11 mouse cellular contexts compared by ENCODE assay signal in the genomic region with DNA sequence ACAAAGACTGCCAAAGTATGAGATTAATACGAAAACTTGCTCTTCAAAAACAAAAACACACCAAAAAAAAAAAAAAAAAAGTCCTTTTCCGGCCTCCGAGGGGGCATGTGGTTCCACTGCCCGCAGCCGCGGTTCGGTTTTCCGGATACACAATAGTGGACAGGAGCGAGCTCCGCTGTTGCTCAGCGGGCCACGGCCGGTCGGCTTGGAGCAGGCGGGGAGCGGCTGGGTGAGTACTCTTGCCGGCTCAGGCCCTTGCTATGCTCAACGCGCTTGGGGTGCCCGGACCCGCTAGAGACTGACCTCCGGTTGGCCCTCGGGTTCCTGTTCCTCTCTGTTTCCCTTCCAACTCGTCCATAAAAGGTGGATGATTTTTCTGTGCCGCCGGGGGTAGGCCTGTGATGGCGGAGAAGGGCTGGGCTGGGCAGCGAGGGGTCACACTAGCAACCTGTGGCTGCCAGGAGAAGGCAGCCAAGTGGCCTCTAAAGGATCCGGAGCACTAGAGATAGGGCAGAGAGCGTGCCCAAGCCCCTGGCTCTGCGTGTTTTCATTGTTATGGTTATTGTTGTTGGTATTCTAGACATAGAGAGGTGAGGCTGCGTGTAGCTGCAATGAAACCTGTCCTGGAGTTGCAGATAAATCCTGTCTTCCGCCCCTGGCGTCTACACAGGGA. TPM values are rescaled to one million over a fixed set of nuclear protein-coding genes. Genes with fewer than 3 reads are reported as not detected.
DNase-seq lines count a peak whose midpoint lies in the region; ATAC-seq and TF ChIP-seq lines count a peak whose summit lies in the region.
"Had no signal": no experiment of that assay in that cellular context is flagged by ENCODE, and none has a peak within 500 bp of the region (broad histone marks: within the 10 kb centered on the region; RNA-seq: fewer than 3 reads in every experiment).

No protein-coding gene starts in this region.

- peak; percentile 53 for DNase-seq in lung, adult 2 months
- no peak for DNase-seq in lung, postnatal 25 days (ENCODE audit: low spot score)
- peak; percentile 32 for DNase-seq in liver, postnatal 0 days
- DNase-seq in stomach, postnatal 0 days (ENCODE audit: low spot score): no peak
- no peak for DNase-seq in right cerebral cortex, adult 2 months (ENCODE audit: low spot score in 2 of 2)
- DNase-seq in testis, postnatal 10 days (ENCODE audit: low spot score): no peak

- peak overlapping the region; percentile 64 for H3K4me3 ChIP-seq in lung, adult 2 months (replicated peaks; ENCODE audit: extremely low read depth, low read depth, low read length)
- H3K4me3 ChIP-seq in intestine, embryonic 16.5 days (ENCODE audit: low read length): peak overlapping the region; percentile 49
- H3K4me3 ChIP-seq in liver, postnatal 0 days (ENCODE audit: low read depth, low read length): peak overlapping the region; percentile 28
- H3K4me3 ChIP-seq in stomach, postnatal 0 days (ENCODE audit: low read depth, low read length): peak overlapping the region; percentile 43
- H3K4me3 ChIP-seq: embryonic facial prominence, embryonic 15.5 days; myocyte had no signal

- no peak for ATAC-seq in intestine, embryonic 16.5 days
- no peak for ATAC-seq in liver, postnatal 0 days
- ATAC-seq in stomach, postnatal 0 days (ENCODE audit: low FRiP score, low TSS enrichment): no peak
- ATAC-seq in granulocyte monocyte progenitor cell, adult 5-6 weeks (replicated peaks; ENCODE audit: poor library complexity, severe bottlenecking): no peak; the same call in 1 of the 2 replicates

- H3K9me3 ChIP-seq in intestine, embryonic 16.5 days (ENCODE audit: control insufficient read depth, low read length): no peaks in the 10 kb centered on the region
- no peaks in the 10 kb centered on the region for H3K9me3 ChIP-seq in liver, postnatal 0 days (ENCODE audit: low read length)
- H3K9me3 ChIP-seq in stomach, postnatal 0 days (ENCODE audit: control insufficient read depth, low read length): no peaks in the 10 kb centered on the region
- H3K9me3 ChIP-seq: embryonic facial prominence, embryonic 15.5 days had no signal

- peak; percentile 46; the same call in 1 of the 2 replicates for TF ChIP-seq POLR2A in lung, adult 2 months (IDR thresholded peaks at IDR 0.05; ENCODE audit: borderline replicate concordance, extremely low read depth, low read depth, low read length)

- peak overlapping the region; percentile 93 for H3K27ac ChIP-seq in intestine, embryonic 16.5 days (ENCODE audit: low read length)
- peak overlapping the region; percentile 64 for H3K27ac ChIP-seq in liver, postnatal 0 days (ENCODE audit: low read depth)
- peak overlapping the region; percentile 89 for H3K27ac ChIP-seq in stomach, postnatal 0 days (replicated peaks)
- H3K27ac ChIP-seq: embryonic facial prominence, embryonic 15.5 days had no signal

- 3% methylated on average over 34 of the region's 34 CpGs for WGBS in lung, adult 2 months
- WGBS in intestine, embryonic 16.5 days: 14% methylated on average over 34 of the region's 34 CpGs
- WGBS in liver, postnatal 0 days (ENCODE audit: insufficient replicate concordance): 3% methylated on average over 34 of the region's 34 CpGs
- 9% methylated on average over 34 of the region's 34 CpGs for WGBS in stomach, postnatal 0 days

- TF ChIP-seq EP300 in liver, postnatal 0 days (IDR thresholded peaks at IDR 0.05; ENCODE audit: low read depth): no peak
- no peak for TF ChIP-seq EP300 in stomach, postnatal 0 days (optimal IDR thresholded peaks at IDR 0.05)

- no peaks in the 10 kb centered on the region for H3K27me3 ChIP-seq in intestine, embryonic 16.5 days (replicated peaks; ENCODE audit: control insufficient read depth, insufficient read depth, low read length)
- H3K27me3 ChIP-seq in liver, postnatal 0 days (ENCODE audit: insufficient read depth, low read length): peaks cover 98% of the 10 kb centered on the region
- peaks cover 6% of the 10 kb centered on the region; the same call in 1 of the 2 replicates for H3K27me3 ChIP-seq in stomach, postnatal 0 days (ENCODE audit: control insufficient read depth, insufficient read depth, low read length)

- H3K36me3 ChIP-seq in intestine, embryonic 16.5 days (ENCODE audit: control insufficient read depth, insufficient read depth, low read length): no peaks in the 10 kb centered on the region
- no peaks in the 10 kb centered on the region for H3K36me3 ChIP-seq in liver, postnatal 0 days (replicated peaks; ENCODE audit: insufficient read depth, low read length)
- H3K36me3 ChIP-seq in stomach, postnatal 0 days (ENCODE audit: control insufficient read depth, insufficient read depth, low read length): no peaks in the 10 kb centered on the region
- H3K36me3 ChIP-seq: embryonic facial prominence, embryonic 15.5 days had no signal

- peaks cover 11% of the 10 kb centered on the region; the same call in 1 of the 2 replicates for H3K4me1 ChIP-seq in lung, adult 2 months (ENCODE audit: control insufficient read depth, insufficient read depth, low read length)
- peaks cover 22% of the 10 kb centered on the region for H3K4me1 ChIP-seq in intestine, embryonic 16.5 days (ENCODE audit: control insufficient read depth, insufficient read depth, low read length)
- peaks cover 8% of the 10 kb centered on the region for H3K4me1 ChIP-seq in liver, postnatal 0 days (ENCODE audit: insufficient read depth)
- no peaks in the 10 kb centered on the region for H3K4me1 ChIP-seq in stomach, postnatal 0 days (replicated peaks; ENCODE audit: control insufficient read depth, insufficient read depth)

- H3K4me2 ChIP-seq in intestine, embryonic 16.5 days (ENCODE audit: low read depth, low read length): peak overlapping the region; percentile 79
- peak overlapping the region; percentile 50 for H3K4me2 ChIP-seq in liver, postnatal 0 days (ENCODE audit: low read depth, low read length)
- peak overlapping the region; percentile 73 for H3K4me2 ChIP-seq in stomach, postnatal 0 days (replicated peaks; ENCODE audit: low read depth)
- H3K4me2 ChIP-seq: embryonic facial prominence, embryonic 15.5 days had no signal

- TF ChIP-seq CTCF in lung, adult 2 months (IDR thresholded peaks at IDR 0.05; ENCODE audit: insufficient read depth, low read length): no peak
- TF ChIP-seq CTCF in liver, postnatal 0 days (IDR thresholded peaks at IDR 0.05; ENCODE audit: low read depth): no peak
- TF ChIP-seq CTCF in stomach, postnatal 0 days (IDR thresholded peaks at IDR 0.05; ENCODE audit: low read depth): no peak

- H3K9ac ChIP-seq in intestine, embryonic 16.5 days (ENCODE audit: low read depth, low read length): peak overlapping the region; percentile 78
- no peak overlapping the region for H3K9ac ChIP-seq in liver, postnatal 0 days (replicated peaks)
- H3K9ac ChIP-seq in stomach, postnatal 0 days (ENCODE audit: low read length): peak overlapping the region; percentile 70
- H3K9ac ChIP-seq: embryonic facial prominence, embryonic 15.5 days had no signal

RNA-seq across cellular contexts. Expression of a gene that starts 3.3 kb away (rescaled TPM):
- polyA plus RNA-seq in lung, adult 2 months (2012; rRNA removed): 9.9 and 12.5 TPM in 2 replicates
- 1.8 and 2.0 TPM in 2 replicates for polyA plus RNA-seq in intestine, embryonic 16.5 days (2015; fragmentation: Nextera tagmentation; extraction: Ambion mirVana)
- 0.22 and 0.27 TPM in 2 replicates for polyA plus RNA-seq in liver, postnatal 0 days (2015; fragmentation: Nextera tagmentation; extraction: Ambion mirVana)
- polyA plus RNA-seq in stomach, postnatal 0 days (2015; fragmentation: Nextera tagmentation; extraction: Ambion mirVana): 1.2 and 1.6 TPM in 2 replicates
- 2.6 and 3.8 TPM in 2 replicates for total RNA-seq in granulocyte monocyte progenitor cell, adult 5-6 weeks (2014; fragmentation: Nextera tagmentation)
- 1.9 and 2.3 TPM in 2 replicates for total RNA-seq in granulocyte monocyte progenitor cell, adult 5-6 weeks (2017)
- total RNA-seq: MEL had no signal
- polyA plus RNA-seq: myocyte had no signal

RNA-seq across cellular contexts. Expression of a gene that starts 8.3 kb away (rescaled TPM):
- polyA plus RNA-seq in lung, adult 2 months (2012; rRNA removed): 11.0 and 13.2 TPM in 2 replicates
- polyA plus RNA-seq in intestine, embryonic 16.5 days (2015; fragmentation: Nextera tagmentation; extraction: Ambion mirVana): 1.4 and 1.5 TPM in 2 replicates
- polyA plus RNA-seq in liver, postnatal 0 days (2015; fragmentation: Nextera tagmentation; extraction: Ambion mirVana): 0.19 and 0.26 TPM in 2 replicates
- polyA plus RNA-seq in stomach, postnatal 0 days (2015; fragmentation: Nextera tagmentation; extraction: Ambion mirVana): 0.94 and 0.97 TPM in 2 replicates
- 1.5 and 7.8 TPM in 2 replicates for total RNA-seq in granulocyte monocyte progenitor cell, adult 5-6 weeks (2014; fragmentation: Nextera tagmentation)
- total RNA-seq in granulocyte monocyte progenitor cell, adult 5-6 weeks (2017): 0.05 and 0.56 TPM in 2 replicates
- total RNA-seq: MEL had no signal
- polyA plus RNA-seq: myocyte had no signal

RNA-seq across cellular contexts. Expression of a gene that starts 11.7 kb away (rescaled TPM):
- polyA plus RNA-seq in lung, adult 2 months (2012; rRNA removed): 12.1 and 15.6 TPM in 2 replicates
- polyA plus RNA-seq in intestine, embryonic 16.5 days (2015; fragmentation: Nextera tagmentation; extraction: Ambion mirVana): 26.4 and 28.7 TPM in 2 replicates
- 0.75 and 0.91 TPM in 2 replicates for polyA plus RNA-seq in liver, postnatal 0 days (2015; fragmentation: Nextera tagmentation; extraction: Ambion mirVana)
- 7.5 and 8.2 TPM in 2 replicates for polyA plus RNA-seq in stomach, postnatal 0 days (2015; fragmentation: Nextera tagmentation; extraction: Ambion mirVana)
- not detected in 2 replicates for total RNA-seq in granulocyte monocyte progenitor cell, adult 5-6 weeks (2014; fragmentation: Nextera tagmentation)
- 0.05 TPM in 1 of 2 replicates, not detected in the other for total RNA-seq in granulocyte monocyte progenitor cell, adult 5-6 weeks (2017)
- total RNA-seq: MEL had no signal
- polyA plus RNA-seq: embryonic facial prominence, embryonic 15.5 days; myocyte had no signal

RNA-seq across cellular contexts. Expression of a gene that starts 22.5 kb away (rescaled TPM):
- 8.1 and 8.2 TPM in 2 replicates for polyA plus RNA-seq in lung, adult 2 months (2012; rRNA removed)
- polyA plus RNA-seq in intestine, embryonic 16.5 days (2015; fragmentation: Nextera tagmentation; extraction: Ambion mirVana): 11.1 and 11.3 TPM in 2 replicates
- not detected in 2 replicates for polyA plus RNA-seq in liver, postnatal 0 days (2015; fragmentation: Nextera tagmentation; extraction: Ambion mirVana)
- 6.9 and 7.9 TPM in 2 replicates for polyA plus RNA-seq in stomach, postnatal 0 days (2015; fragmentation: Nextera tagmentation; extraction: Ambion mirVana)
- total RNA-seq in granulocyte monocyte progenitor cell, adult 5-6 weeks (2014; fragmentation: Nextera tagmentation): not detected in 2 replicates
- total RNA-seq in granulocyte monocyte progenitor cell, adult 5-6 weeks (2017): not detected in 2 replicates
- total RNA-seq: MEL had no signal
- polyA plus RNA-seq: embryonic facial prominence, embryonic 15.5 days; myocyte had no signal

RNA-seq across cellular contexts. Expression of a gene that starts 28.4 kb away (rescaled TPM):
- polyA plus RNA-seq in lung, adult 2 months (2012; rRNA removed): 0.52 and 1.1 TPM in 2 replicates
- polyA plus RNA-seq in intestine, embryonic 16.5 days (2015; fragmentation: Nextera tagmentation; extraction: Ambion mirVana): 10.0 and 11.3 TPM in 2 replicates
- polyA plus RNA-seq in liver, postnatal 0 days (2015; fragmentation: Nextera tagmentation; extraction: Ambion mirVana): 0.27 and 0.51 TPM in 2 replicates
- 5.5 and 6.0 TPM in 2 replicates for polyA plus RNA-seq in stomach, postnatal 0 days (2015; fragmentation: Nextera tagmentation; extraction: Ambion mirVana)
- total RNA-seq in granulocyte monocyte progenitor cell, adult 5-6 weeks (2014; fragmentation: Nextera tagmentation): not detected in 2 replicates
- not detected in 2 replicates for total RNA-seq in granulocyte monocyte progenitor cell, adult 5-6 weeks (2017)
- total RNA-seq: MEL had no signal
- polyA plus RNA-seq: embryonic facial prominence, embryonic 15.5 days had no signal

Comparison
In these comparisons a context has a peak if more than half of its experiments do, and no peak if none do; other contexts are left out.
1. DNase-seq: peak in lung, adult 2 months (single experiment) and liver, postnatal 0 days (single experiment); none in lung, postnatal 25 days (single experiment), stomach, postnatal 0 days (single experiment), right cerebral cortex, adult 2 months (0 of 2) and testis, postnatal 10 days (single experiment).
2. Peak in every context shown above with its lines, with median percentiles within 50 percentile points of each other: H3K4me3 ChIP-seq, H3K27ac ChIP-seq and H3K4me2 ChIP-seq.